Mouse (Mus musculus): ENCODE results near the gene Sec22a.

DNA sequence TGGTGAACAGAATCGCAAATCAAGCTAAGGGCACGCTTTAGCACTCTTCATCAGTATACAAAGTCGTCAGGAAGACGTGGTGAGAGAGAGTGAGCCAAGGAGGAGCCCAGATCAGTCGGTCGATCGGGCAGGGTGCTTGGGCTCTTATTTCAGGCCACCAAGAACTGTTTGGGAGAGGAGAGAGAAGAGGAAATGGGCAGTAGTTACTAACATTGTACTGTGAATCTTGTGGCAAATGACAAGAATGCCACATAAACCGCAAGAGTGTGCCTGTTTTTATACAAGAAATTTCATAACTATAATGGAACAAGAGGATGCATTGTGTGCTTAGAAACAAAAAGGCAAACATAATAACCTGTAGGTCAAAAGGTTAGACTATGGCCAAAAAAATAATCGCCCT is 16.3 kb upstream of the Sec22a start:
- TF ChIP-seq CTCF (IDR thresholded peaks at IDR 0.05; ENCODE audit: low read depth) = no peak
- no peak for TF ChIP-seq EP300 (IDR thresholded peaks at IDR 0.05; ENCODE audit: low read depth)
